Mouse (Mus musculus) induced T-regulatory cell, adult 2 months (primary cell): ENCODE measurements around the gene Abca1.

ENCODE experiments used
- DNase-seq: peaks from one replicate; pipeline ENCODE4 v3.0.0-alpha.2; 2012; ENCODE audit warnings: low read depth

Gene Abca1

GRCm38 (mm10) chr4:53149644-53150043 lies 10.1 kb downstream of the Abca1 start:
- no peak for DNase-seq

GRCm38 (mm10) chr4:53148817-53149216 lies 10.9 kb downstream of the Abca1 start:
- no peak for DNase-seq

- DNase-seq, result no peak
Measured at GRCm38 (mm10) chr4:53147454-53147853, 12.2 kb downstream of the Abca1 start.

- DNase-seq, result no peak
Measured at GRCm38 (mm10) chr4:53147046-53147445, 12.6 kb downstream of the Abca1 start.

- DNase-seq, result no peak
Measured at GRCm38 (mm10) chr4:53146227-53146949, 13.3 kb downstream of the Abca1 start.

GRCm38 (mm10) chr4:53145434-53146168 lies 14.1 kb downstream of the Abca1 start:
- no peak for DNase-seq

- no peak for DNase-seq
Measured at GRCm38 (mm10) chr4:53144571-53144970, 15.1 kb downstream of the Abca1 start.

GRCm38 (mm10) chr4:53144021-53144420 lies 15.7 kb downstream of the Abca1 start:
- no peak for DNase-seq

- no peak for DNase-seq
Measured at GRCm38 (mm10) chr4:53140678-53141077, 19.0 kb downstream of the Abca1 start.

GRCm38 (mm10) chr4:53139495-53139894 lies 20.2 kb downstream of the Abca1 start:
- no peak for DNase-seq

- no peak for DNase-seq
Measured at GRCm38 (mm10) chr4:53138974-53139373, 20.7 kb downstream of the Abca1 start.

- no peak for DNase-seq
Measured at GRCm38 (mm10) chr4:53137087-53137486, 22.6 kb downstream of the Abca1 start.

GRCm38 (mm10) chr4:53134816-53135215 lies 24.9 kb downstream of the Abca1 start:
- no peak for DNase-seq

- no peak for DNase-seq
Measured at GRCm38 (mm10) chr4:53133995-53134394, 25.7 kb downstream of the Abca1 start.

- no peak for DNase-seq
Measured at GRCm38 (mm10) chr4:53131538-53131937, 28.2 kb downstream of the Abca1 start.

- no peak for DNase-seq
Measured at GRCm38 (mm10) chr4:53130622-53131517, 28.8 kb downstream of the Abca1 start.

GRCm38 (mm10) chr4:53129716-53130301 lies 29.9 kb downstream of the Abca1 start:
- no peak for DNase-seq

- DNase-seq, result no peak
Measured at GRCm38 (mm10) chr4:53127266-53127665, 32.4 kb downstream of the Abca1 start.

- DNase-seq, result no peak
Measured at GRCm38 (mm10) chr4:53126794-53127193, 32.9 kb downstream of the Abca1 start.

- no peak for DNase-seq
Measured at GRCm38 (mm10) chr4:53124837-53125490, 34.7 kb downstream of the Abca1 start.

GRCm38 (mm10) chr4:53122310-53122709 lies 37.4 kb downstream of the Abca1 start:
- DNase-seq, result no peak
